Mouse (Mus musculus): ENCODE measurements around the gene Lap3.

Lap3 gene

GRCm38 (mm10) chr5:45496042-45496441 lies 2.9 kb downstream of the Lap3 start:
- DNase-seq (ENCODE audit: low spot score in 2 of 2): no peak

- no peak for DNase-seq (ENCODE audit: low spot score in 2 of 2)
Measured at GRCm38 (mm10) chr5:45496479-45496878, 3.3 kb downstream of the Lap3 start.

GRCm38 (mm10) chr5:45496930-45497550 lies 3.9 kb downstream of the Lap3 start:
- no peak for DNase-seq (ENCODE audit: low spot score in 2 of 2)

GRCm38 (mm10) chr5:45497564-45497963 lies 4.4 kb downstream of the Lap3 start:
- no peak for DNase-seq (ENCODE audit: low spot score in 2 of 2)

GRCm38 (mm10) chr5:45510071-45510470 lies 16.9 kb downstream of the Lap3 start:
- DNase-seq (ENCODE audit: low spot score in 2 of 2): no peak

GRCm38 (mm10) chr5:45512908-45513307 lies 19.7 kb downstream of the Lap3 start:
- no peak for DNase-seq (ENCODE audit: low spot score in 2 of 2)

- no peak for DNase-seq (ENCODE audit: low spot score in 2 of 2)
Measured at GRCm38 (mm10) chr5:45513511-45513910, 20.3 kb downstream of the Lap3 start.

- DNase-seq (ENCODE audit: low spot score in 2 of 2): no peak
Measured at GRCm38 (mm10) chr5:45514599-45514998, 21.4 kb downstream of the Lap3 start.

- DNase-seq (ENCODE audit: low spot score in 2 of 2): no peak
Measured at GRCm38 (mm10) chr5:45515151-45515743, 22.1 kb downstream of the Lap3 start.

GRCm38 (mm10) chr5:45519960-45520808 lies 27.0 kb downstream of the Lap3 start, which contains the start of gene Med28:
Gene Med28 (plus strand): TSS chr5:45520229.
- peak; percentile 93 for DNase-seq (ENCODE audit: low spot score in 2 of 2)

- no peak for DNase-seq (ENCODE audit: low spot score in 2 of 2)
Measured at GRCm38 (mm10) chr5:45520809-45521110, 27.6 kb downstream of the Lap3 start.

- DNase-seq (ENCODE audit: low spot score in 2 of 2): no peak
Measured at GRCm38 (mm10) chr5:45521601-45522000, 28.4 kb downstream of the Lap3 start.

GRCm38 (mm10) chr5:45525101-45525500 lies 31.9 kb downstream of the Lap3 start:
- DNase-seq (ENCODE audit: low spot score in 2 of 2): no peak

GRCm38 (mm10) chr5:45526338-45526737 lies 33.2 kb downstream of the Lap3 start:
- DNase-seq (ENCODE audit: low spot score in 2 of 2): no peak

- DNase-seq (ENCODE audit: low spot score in 2 of 2): no peak
Measured at GRCm38 (mm10) chr5:45529696-45530095, 36.5 kb downstream of the Lap3 start.

GRCm38 (mm10) chr5:45534319-45535098 lies 41.3 kb downstream of the Lap3 start:
- peak in 1 of 2 experiments; percentile 11 for DNase-seq (ENCODE audit: low spot score in 2 of 2)

- no peak for DNase-seq (ENCODE audit: low spot score in 2 of 2)
Measured at GRCm38 (mm10) chr5:45535177-45535576, 42.0 kb downstream of the Lap3 start.

GRCm38 (mm10) chr5:45539502-45539901 lies 46.3 kb downstream of the Lap3 start:
- no peak for DNase-seq (ENCODE audit: low spot score in 2 of 2)

GRCm38 (mm10) chr5:45543374-45543773 lies 50.2 kb downstream of the Lap3 start:
- no peak for DNase-seq (ENCODE audit: low spot score in 2 of 2)

- DNase-seq (ENCODE audit: low spot score in 2 of 2): no peak
Measured at GRCm38 (mm10) chr5:45549586-45549985, 56.4 kb downstream of the Lap3 start.
